Mouse (Mus musculus) MEL (cell line): ENCODE data around the gene Apc2. TPM values are rescaled to one million over a fixed set of nuclear protein-coding genes. Genes with fewer than 3 reads are reported as not detected.

Experiments used
- DNase-seq: peaks from one replicate; pipeline ENCODE4 v3.0.0; 2011; ENCODE audit warnings: low read depth, low spot score
- H3K27ac ChIP-seq: 2 replicates; pipeline ENCODE4 v1.5.1; 2012; ENCODE audit warnings: low read depth, mild to moderate bottlenecking, control low read depth, low read length, moderate library complexity; ENCODE audit not compliant: control insufficient read depth
- H3K27me3 ChIP-seq, 2 experiments: fragments of 150-350 bp in 1 of 2; sonication (generic) in 1 of 2; 2 replicates each; pipeline ENCODE4 v1.6.1; 2012; ENCODE audit warnings: low read length in 2 of 2, mild to moderate bottlenecking in 2 of 2, improper control_type of control experiment in 1 of 2, moderate library complexity in 1 of 2; ENCODE audit not compliant: insufficient read depth in 2 of 2, control insufficient read depth in 1 of 2
- H3K36me3 ChIP-seq, 2 experiments: 2 replicates each; pipeline ENCODE4 v1.6.1; 2012 to 2014; ENCODE audit warnings: low read length in 2 of 2, improper control_type of control experiment in 1 of 2, inconsistent platforms in 1 of 2, mild to moderate bottlenecking in 1 of 2; ENCODE audit not compliant: insufficient read depth in 2 of 2, control insufficient read depth in 1 of 2
- H3K4me1 ChIP-seq, 2 experiments: fragments of 150-350 bp in 1 of 2; sonication (generic) in 1 of 2; 2 replicates each; pipeline ENCODE4 v1.6.1; 2012; ENCODE audit warnings: low read length in 2 of 2, improper control_type of control experiment in 1 of 2, mild to moderate bottlenecking in 1 of 2; ENCODE audit not compliant: insufficient read depth in 2 of 2, control insufficient read depth in 1 of 2
- H3K4me3 ChIP-seq, 2 experiments: fragments of 150-350 bp in 1 of 2; sonication (generic) in 1 of 2; 2 replicates each; pipeline ENCODE4 v1.5.1; 2012; ENCODE audit warnings: low read depth in 2 of 2, low read length in 2 of 2, mild to moderate bottlenecking in 2 of 2, moderate library complexity in 2 of 2, control low read depth in 1 of 2, improper control_type of control experiment in 1 of 2; ENCODE audit not compliant: control insufficient read depth in 1 of 2, insufficient read depth in 1 of 2
- H3K79me2 ChIP-seq: 2 replicates; pipeline ENCODE4 v1.6.1; 2012; ENCODE audit warnings: mild to moderate bottlenecking, low read length, moderate library complexity; ENCODE audit not compliant: control insufficient read depth, poor library complexity, insufficient read depth
- H3K9ac ChIP-seq: 2 replicates; pipeline ENCODE4 v1.6.1; 2012; ENCODE audit warnings: low read depth, mild to moderate bottlenecking, control low read depth, low read length, moderate library complexity; ENCODE audit not compliant: control insufficient read depth, poor library complexity, severe bottlenecking
- H3K9me3 ChIP-seq: fragments of 150-350 bp; sonication (generic); replicated peaks from 2 replicates; pipeline ENCODE4 v1.6.1; 2012; ENCODE audit warnings: mild to moderate bottlenecking, low read length, improper control_type of control experiment, moderate library complexity; ENCODE audit not compliant: insufficient read depth
- CTCF ChIP-seq, 3 experiments: IDR thresholded peaks in 2 of 3; conservative IDR thresholded peaks in 1 of 3; 2 replicates each; pipeline ENCODE4 v1.5.1; 2011 to 2012; ENCODE audit warnings: low read length in 3 of 3, low read depth in 2 of 3, mild to moderate bottlenecking in 2 of 3, improper control_type of control experiment in 1 of 3, inconsistent platforms in 1 of 3, mixed read lengths in 1 of 3, moderate library complexity in 1 of 3; ENCODE audit not compliant: control insufficient read depth in 1 of 3, insufficient read depth in 1 of 3, poor library complexity in 1 of 3, severe bottlenecking in 1 of 3
- ETS1 ChIP-seq: IDR thresholded peaks from 2 replicates; pipeline ENCODE4 v1.6.1; 2012; ENCODE audit warnings: low read depth, mild to moderate bottlenecking, inconsistent platforms, low read length, improper control_type of control experiment, moderate library complexity
- MYC ChIP-seq: IDR thresholded peaks from 2 replicates; pipeline ENCODE4 v1.6.1; 2011; ENCODE audit warnings: low read depth, mild to moderate bottlenecking, low read length, improper control_type of control experiment, moderate library complexity
- POLR2A ChIP-seq, 2 experiments: IDR thresholded peaks; 2 replicates each; pipeline ENCODE4 v1.6.1; 2011 to 2012; ENCODE audit warnings: low read length in 2 of 2, mild to moderate bottlenecking in 2 of 2, control low read depth in 1 of 2, improper control_type of control experiment in 1 of 2, low read depth in 1 of 2, moderate library complexity in 1 of 2; ENCODE audit not compliant: control insufficient read depth in 1 of 2, insufficient read depth in 1 of 2, poor library complexity in 1 of 2
- RCOR1 ChIP-seq: IDR thresholded peaks from 2 replicates; pipeline ENCODE4 v1.6.1; 2012; ENCODE audit warnings: low read depth, mild to moderate bottlenecking, inconsistent platforms, low read length, improper control_type of control experiment
- SIN3A ChIP-seq: IDR thresholded peaks from 2 replicates; pipeline ENCODE4 v1.6.1; 2012; ENCODE audit warnings: low read length, improper control_type of control experiment, inconsistent platforms
- SMC3 ChIP-seq: IDR thresholded peaks from 2 replicates; pipeline ENCODE4 v1.6.1; 2011; ENCODE audit warnings: low read depth, low read length, improper control_type of control experiment
- TAL1 ChIP-seq: IDR thresholded peaks from 2 replicates; pipeline ENCODE4 v1.6.1; 2012; ENCODE audit warnings: mild to moderate bottlenecking, inconsistent platforms, low read length, moderate library complexity, mixed read lengths
- TBP ChIP-seq: IDR thresholded peaks from 2 replicates; pipeline ENCODE4 v1.8.0; 2011; ENCODE audit warnings: low read depth, low read length, improper control_type of control experiment
- polyA plus RNA-seq, 2 experiments: library from polyadenylated mRNA; stranded (reverse) in 1 of 2; unstranded in 1 of 2; fragments of >175 nt in 1 of 2; fragments of >200 nt in 1 of 2; gene quantifications; 2 replicates each; pipeline versions ENCODE4 v1.2.1 to v1.2.4; 2012; ENCODE audit warnings: low replicate concordance in 2 of 2, low read depth in 1 of 2; ENCODE audit not compliant: insufficient read length in 2 of 2, insufficient read depth in 1 of 2, missing spikeins in 1 of 2
- total RNA-seq: library from RNA; depleted of rRNA; stranded (reverse); fragments of 300-350 nt; gene quantifications from 2 replicates; pipeline ENCODE4 v1.2.3, GENCODE M21; 2012

The Apc2 gene
- total and polyA plus RNA-seq, 3 experiments = 0.58 to 1.2 TPM; not detected in 1

- H3K79me2 ChIP-seq = peaks cover 4% of the 10 kb centered on the region
- H3K27ac ChIP-seq = no peak overlapping the region
- no peaks in the 10 kb centered on the region for H3K27me3 ChIP-seq
- TF ChIP-seq RCOR1 (no peak), POLR2A (IDR thresholded peaks at IDR 0.05; ENCODE audit: control insufficient read depth in 1 of 2, insufficient read depth in 1 of 2, low read depth in 1 of 2, low read length in 2 of 2, poor library complexity in 1 of 2) (no peak), TBP (no peak), SMC3 (no peak)
- TF ChIP-seq, all 39 proteins: peak for 0
- no peaks in the 10 kb centered on the region for H3K9me3 ChIP-seq
- H3K4me1 ChIP-seq = peaks cover 0 to 19% of the 10 kb centered on the region in 2 experiments; a peak in 2 of 4 replicates
- no peak overlapping the region for H3K4me3 ChIP-seq
- no peak overlapping the region for H3K9ac ChIP-seq
- H3K36me3 ChIP-seq = peaks cover 3 to 7% of the 10 kb centered on the region in 2 experiments; a peak in 3 of 4 replicates
- DNase-seq = no peak
Measured at GRCm38 (mm10) chr10:80298571-80299281, 2.9 kb downstream of the Apc2 start.

- TF ChIP-seq ETS1 (no peak), CTCF (IDR thresholded peaks at IDR 0.05 in 2 of 3, conservative IDR thresholded peaks at IDR 0.05 in 1 of 3; ENCODE audit: control insufficient read depth in 1 of 3, insufficient read depth in 1 of 3, low read depth in 2 of 3, low read length in 3 of 3, poor library complexity in 1 of 3, severe bottlenecking in 1 of 3) (no peak)
- H3K36me3 ChIP-seq = peaks cover 1 to 4% of the 10 kb centered on the region in 2 experiments; a peak in 2 of 4 replicates
- peaks cover 0 to 16% of the 10 kb centered on the region in 2 experiments; a peak in 2 of 4 replicates for H3K4me1 ChIP-seq
- no peak overlapping the region for H3K9ac ChIP-seq
- H3K4me3 ChIP-seq = no peak overlapping the region
- H3K27me3 ChIP-seq = no peaks in the 10 kb centered on the region
- H3K9me3 ChIP-seq = no peaks in the 10 kb centered on the region
- H3K27ac ChIP-seq = no peak overlapping the region
- no peak for DNase-seq
- H3K79me2 ChIP-seq = no peaks in the 10 kb centered on the region
Measured at GRCm38 (mm10) chr10:80299301-80299700, 3.5 kb downstream of the Apc2 start.

- no peak overlapping the region for H3K27ac ChIP-seq
- DNase-seq = no peak
- no peak overlapping the region for H3K4me3 ChIP-seq
- peaks cover 0 to 11% of the 10 kb centered on the region in 2 experiments; a peak in 2 of 4 replicates for H3K4me1 ChIP-seq
- no peak for TF ChIP-seq MYC
- TF ChIP-seq SIN3A = no peak
- no peak for TF ChIP-seq TAL1
- no peak for TF ChIP-seq TBP
- H3K9me3 ChIP-seq = no peaks in the 10 kb centered on the region
- H3K36me3 ChIP-seq = no peaks in the 10 kb centered on the region
- H3K9ac ChIP-seq = no peak overlapping the region
- H3K27me3 ChIP-seq = no peaks in the 10 kb centered on the region
- no peaks in the 10 kb centered on the region for H3K79me2 ChIP-seq
Measured at GRCm38 (mm10) chr10:80299824-80300223, 4.0 kb downstream of the Apc2 start.
